Mouse (Mus musculus) myocyte (in vitro differentiated cells): ENCODE measurements around the gene Ccdc57.

Experiments
- MYOD1 ChIP-seq, 3 experiments: IDR thresholded peaks; one replicate each; pipeline ENCODE4 v1.6.1; 2011; ENCODE audit warnings: control low read depth in 2 of 3, low read depth in 2 of 3, mild to moderate bottlenecking in 2 of 3, moderate library complexity in 1 of 3; ENCODE audit not compliant: insufficient read length in 2 of 3, control insufficient read depth in 1 of 3
- POLR2A ChIP-seq: IDR thresholded peaks from one replicate; pipeline ENCODE4 v1.6.1; 2011; ENCODE audit warnings: low read depth, mild to moderate bottlenecking, control low read depth, moderate library complexity; ENCODE audit not compliant: insufficient read length
- POLR2AphosphoS2 ChIP-seq: IDR thresholded peaks from one replicate; pipeline ENCODE4 v1.6.1; 2011; ENCODE audit warnings: low read depth, control low read depth; ENCODE audit not compliant: insufficient read length
- TCF12 ChIP-seq: IDR thresholded peaks from one replicate; pipeline ENCODE4 v1.6.1; 2011; ENCODE audit warnings: mild to moderate bottlenecking, control low read depth; ENCODE audit not compliant: poor library complexity, insufficient read depth, severe bottlenecking
- USF1 ChIP-seq: IDR thresholded peaks from one replicate; pipeline ENCODE4 v1.6.1; 2011; ENCODE audit warnings: low read depth, mild to moderate bottlenecking, control low read depth, moderate library complexity

GRCm38 (mm10) chr11:120961594-120961993 is 28.9 kb upstream of the Ccdc57 start:
- TF ChIP-seq USF1 (no peak), POLR2A (no peak), TCF12 (no peak), MYOD1 (IDR thresholded peaks at IDR 0.05; ENCODE audit: control insufficient read depth in 1 of 3, insufficient read length in 2 of 3, low read depth in 2 of 3) (no peak), POLR2AphosphoS2 (no peak)
